Mouse (Mus musculus): ENCODE measurements at regions not wholly inside any gene's neighbourhood (a gene's known extent, or its start where the extent isn't known, plus 50 kb on each side); places are given as distances from the start of the nearest gene placed in this dataset.
A peak's percentile ranks its signal among the peaks of the same experiment; 100 is the strongest.

GRCm38 (mm10) chr14:79854216-79854615 is 83.1 kb upstream of the Pcdh8 start:
- no peak for DNase-seq

DNA sequence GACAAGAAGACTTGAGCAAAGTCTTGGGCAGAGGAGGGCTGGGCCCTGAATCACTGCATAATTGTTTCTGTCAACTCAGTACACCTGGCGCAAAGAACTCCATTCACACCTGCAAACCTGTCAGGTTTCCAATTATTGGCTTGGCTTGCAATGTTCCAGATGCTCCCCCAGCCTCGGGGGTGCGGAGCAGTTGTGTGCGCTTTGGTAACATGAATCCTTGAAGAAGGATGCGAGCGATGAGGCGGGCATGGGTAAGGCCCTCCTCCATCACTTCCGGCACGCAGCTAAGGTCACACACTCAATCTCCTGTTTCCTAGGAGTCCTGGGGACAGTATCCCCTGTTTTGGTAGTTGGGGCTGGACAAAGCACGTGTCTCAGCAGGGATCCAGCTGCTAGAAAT is 81.6 kb upstream of the Pcdh8 start:
- DNase-seq: no peak

DNA sequence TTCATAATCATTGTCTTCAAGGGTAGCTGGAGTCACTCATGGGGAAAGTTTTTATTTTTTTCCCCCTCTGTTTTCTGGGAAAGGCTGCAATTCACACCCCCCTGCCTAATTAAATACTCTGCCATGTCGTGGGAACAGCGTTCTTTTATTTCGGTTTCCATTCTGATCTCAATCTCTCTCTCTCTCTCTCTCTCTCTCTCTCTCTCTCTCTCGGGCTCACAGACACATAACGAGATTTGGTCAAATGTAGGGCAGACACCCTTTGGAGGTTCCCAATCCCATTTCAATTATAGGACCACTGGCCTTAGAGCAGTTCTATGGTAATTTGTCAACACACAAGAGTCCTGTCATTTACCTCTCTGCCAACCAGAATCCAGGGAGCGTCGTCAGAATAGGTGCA is 80.7 kb upstream of the Pcdh8 start:
- no peak for DNase-seq

GRCm38 (mm10) chr14:79851231-79851630 is 80.1 kb upstream of the Pcdh8 start:
- no peak for DNase-seq

DNA sequence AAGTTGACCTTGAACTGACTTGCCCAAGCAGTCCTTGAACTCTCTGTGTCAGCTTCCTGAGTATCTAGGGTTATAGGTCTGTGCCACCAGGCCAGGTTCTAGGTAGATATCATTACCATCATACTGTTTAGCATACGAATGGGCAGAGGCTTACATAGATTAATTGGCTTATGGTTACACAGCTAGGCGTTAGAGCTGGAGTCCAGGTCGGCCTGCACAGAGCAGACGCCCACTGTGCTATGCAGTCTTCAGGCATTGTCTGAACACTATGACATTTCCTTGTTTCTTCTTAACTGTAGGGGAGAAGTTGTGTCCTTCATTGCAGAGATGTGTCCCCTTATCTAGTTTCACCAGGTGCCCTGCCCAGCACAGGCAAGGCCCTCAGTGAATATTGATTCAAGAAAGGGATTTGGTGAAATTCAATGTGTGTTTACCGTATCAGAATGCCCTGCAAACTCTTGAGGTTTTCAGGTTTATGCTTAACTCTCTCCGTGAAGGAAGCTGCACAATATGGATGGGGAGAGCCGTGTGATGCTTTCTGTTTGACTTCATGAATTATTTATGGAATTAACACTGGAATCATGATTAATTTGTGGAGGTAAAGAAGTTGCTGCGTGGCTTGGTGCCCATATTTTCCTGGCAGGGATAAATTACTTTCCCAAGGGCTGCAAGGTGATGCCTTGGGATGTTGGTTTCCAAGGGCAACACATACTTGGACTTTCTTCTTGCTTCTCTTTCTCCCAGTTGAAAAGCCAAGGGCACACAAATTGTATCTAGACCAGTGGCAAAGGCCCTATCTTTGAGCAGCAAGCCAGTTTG is 78.7 kb upstream of the Pcdh8 start:
- DNase-seq: no peak

DNA sequence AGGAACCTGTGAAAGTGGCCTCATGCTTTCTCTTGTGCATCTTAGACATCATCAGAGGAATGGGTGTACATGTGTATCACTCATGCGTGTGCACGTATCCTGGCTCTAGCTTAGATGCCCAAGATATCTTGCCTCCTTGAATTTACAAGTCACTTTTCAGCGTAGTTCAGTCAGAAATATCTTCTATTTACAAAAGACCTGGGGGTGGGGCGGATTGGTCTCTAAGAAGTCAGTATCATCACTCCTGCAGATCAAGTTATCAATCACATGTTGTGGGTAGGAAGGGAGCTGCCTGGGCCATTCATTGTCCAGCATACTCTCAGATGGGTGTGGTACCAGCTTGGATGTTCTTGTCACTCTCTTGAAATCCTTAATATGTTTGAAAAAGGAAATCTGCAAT is 77.0 kb upstream of the Pcdh8 start:
- no peak for DNase-seq

GRCm38 (mm10) chr14:79844306-79844705 is 73.2 kb upstream of the Pcdh8 start:
- DNase-seq: no peak

- peak; percentile 18 for DNase-seq
These were observed 72.0 kb upstream of the Pcdh8 start for GRCm38 (mm10) chr14:79843135-79843550.

- DNase-seq: no peak
These were observed 71.6 kb upstream of the Pcdh8 start for GRCm38 (mm10) chr14:79842734-79843133.

DNA sequence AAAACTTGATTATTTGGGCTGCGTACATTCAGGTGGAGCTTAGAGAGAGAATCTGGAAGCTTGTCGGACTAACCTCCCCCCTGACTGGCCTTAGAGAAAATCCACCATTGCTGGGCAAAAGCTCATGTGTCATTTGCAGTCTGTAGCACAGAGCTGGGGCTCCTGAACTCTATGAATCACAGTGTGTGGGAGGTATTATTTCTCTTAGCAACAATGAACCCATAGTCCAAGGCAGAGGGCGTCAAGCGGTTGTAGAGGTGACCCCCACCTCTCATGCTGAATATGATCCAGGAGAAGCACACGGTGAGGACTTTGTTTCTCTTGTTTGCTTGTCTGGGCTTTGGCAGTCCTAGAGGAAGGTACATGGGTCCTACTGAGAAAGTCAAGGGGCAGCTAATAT is 66.0 kb upstream of the Pcdh8 start:
- no peak for DNase-seq

DNA sequence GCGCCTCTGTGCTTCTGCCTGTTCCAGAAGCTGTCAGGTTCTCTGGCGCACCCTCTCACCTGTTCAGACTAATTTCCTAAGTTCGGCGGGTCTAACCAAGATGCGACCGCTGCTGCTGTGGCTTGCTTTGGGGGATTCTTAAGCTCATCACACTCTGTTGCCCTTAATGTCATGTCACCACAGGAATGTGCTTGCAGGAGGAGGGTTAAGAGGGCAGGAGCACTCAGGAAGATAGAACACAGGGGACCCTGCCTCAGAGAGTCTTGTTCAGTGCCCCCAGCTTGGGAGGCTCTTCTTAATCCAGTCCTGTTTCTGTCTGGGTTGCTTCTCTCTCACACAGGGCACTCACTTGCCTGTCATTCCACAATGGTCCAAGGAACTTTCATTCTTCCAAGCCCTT is 65.1 kb upstream of the Pcdh8 start:
- DNase-seq: no peak

DNA sequence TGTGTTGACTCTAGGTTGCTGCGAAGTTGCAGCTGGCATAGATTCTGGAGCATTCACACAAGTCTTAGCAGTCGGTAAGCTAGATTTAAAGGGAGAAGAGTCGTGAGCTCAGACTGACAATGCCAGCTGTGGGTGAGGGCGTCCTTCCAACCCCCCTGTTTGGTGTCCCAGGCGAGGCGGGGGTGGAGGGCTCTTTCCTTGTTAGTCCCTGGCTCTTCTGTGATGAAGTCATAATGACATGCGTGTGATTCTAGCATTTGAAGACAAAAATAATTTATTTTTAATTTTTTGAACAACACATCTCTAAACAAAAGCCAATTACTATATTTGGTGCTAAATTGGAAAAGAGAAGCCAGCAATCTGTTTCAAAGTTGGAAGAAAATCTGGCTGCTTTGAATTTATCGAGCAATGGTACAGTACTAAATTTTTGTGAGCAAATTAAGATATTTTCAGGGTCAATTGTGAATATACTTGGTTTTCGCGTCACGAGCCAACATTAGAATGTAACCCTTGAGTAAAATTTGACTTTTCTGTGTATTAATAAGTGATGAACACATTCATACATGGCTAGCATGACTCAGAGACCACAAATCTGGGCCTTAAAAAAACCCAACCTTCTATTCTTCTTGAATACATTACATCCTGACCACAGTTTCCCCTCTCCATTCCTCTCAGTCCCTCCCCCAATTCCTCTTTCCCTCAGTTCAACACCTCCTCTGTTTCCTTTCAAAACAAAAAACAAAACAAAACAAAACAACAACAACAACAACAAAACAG is 53.7 kb upstream of the Pcdh8 start:
- no peak for DNase-seq

GRCm38 (mm10) chr14:79822453-79823117 is 51.5 kb upstream of the Pcdh8 start:
- DNase-seq: no peak

- no peak for DNase-seq
These were observed 50.9 kb upstream of the Pcdh8 start for GRCm38 (mm10) chr14:79822011-79822435.

DNA sequence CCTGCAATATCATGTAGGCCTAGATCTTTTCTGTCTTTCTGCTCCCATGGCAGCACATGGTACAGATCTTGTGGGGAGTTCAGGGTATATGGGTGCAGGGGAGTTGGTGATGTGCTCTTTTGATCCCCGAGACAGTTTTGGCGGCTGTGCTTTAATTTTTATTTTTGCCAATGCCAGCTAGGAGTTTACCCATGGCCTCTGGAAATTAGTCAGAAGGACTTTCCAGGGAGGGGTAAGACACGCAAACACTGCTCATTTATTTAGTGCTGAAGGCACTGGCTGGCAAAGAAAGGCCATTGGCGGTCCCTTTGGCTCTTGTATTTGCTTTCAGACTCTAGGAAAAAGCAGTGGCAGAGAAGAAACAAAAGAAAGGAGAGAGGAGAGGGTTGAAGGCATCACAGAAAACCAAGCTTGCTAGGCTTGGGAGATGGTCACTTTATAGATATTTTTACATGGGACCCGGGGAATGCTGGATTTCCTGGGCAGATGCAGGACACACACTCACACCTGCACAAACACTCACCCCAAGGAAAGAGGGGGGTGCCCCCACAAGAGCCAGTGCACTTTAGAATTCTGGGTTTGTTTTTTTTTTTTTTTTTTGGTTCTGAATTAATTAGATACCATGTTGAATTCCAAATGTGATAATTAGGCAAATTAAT is 50.4 kb upstream of the Pcdh8 start:
- no peak for DNase-seq
